Mouse (Mus musculus) heart, postnatal 36 days (tissue): ENCODE measurements at regions not wholly inside any gene's neighbourhood (a gene's known extent, or its start where the extent isn't known, plus 50 kb on each side); places are given as distances from the start of the nearest gene placed in this dataset.

Source experiments
- DNase-seq, 2 experiments: peaks; one replicate each; pipeline ENCODE4 v3.0.0; 2021 to 2022
- intact Hi-C: fragments of 180-260 bp; cut with DNase I; formaldehyde crosslinking; loops from one replicate; pipeline ENCODE4 v1.15.1; 2025

DNA sequence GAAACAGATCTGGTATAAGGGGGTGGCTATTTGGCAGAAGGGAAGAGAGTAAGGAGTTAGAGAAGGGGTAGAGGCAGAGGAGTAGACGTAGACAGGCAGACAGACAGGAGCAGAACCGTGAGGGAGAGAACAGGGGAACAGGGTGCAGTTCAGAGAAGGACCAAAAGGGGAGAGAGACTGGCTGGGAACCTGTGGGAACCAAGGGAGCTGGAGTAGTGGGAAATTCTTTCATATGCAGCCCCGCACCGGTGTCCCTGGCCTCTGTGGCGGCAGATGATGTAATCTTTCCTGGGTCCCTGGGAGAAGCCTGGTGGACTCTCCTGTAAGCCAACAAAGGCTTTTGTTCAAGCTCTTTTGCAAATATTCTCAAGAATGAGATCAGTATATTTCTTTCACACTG is 157.8 kb upstream of the Tyw5 start:
- intact Hi-C loops: no loop called here
- DNase-seq: no peak

DNA sequence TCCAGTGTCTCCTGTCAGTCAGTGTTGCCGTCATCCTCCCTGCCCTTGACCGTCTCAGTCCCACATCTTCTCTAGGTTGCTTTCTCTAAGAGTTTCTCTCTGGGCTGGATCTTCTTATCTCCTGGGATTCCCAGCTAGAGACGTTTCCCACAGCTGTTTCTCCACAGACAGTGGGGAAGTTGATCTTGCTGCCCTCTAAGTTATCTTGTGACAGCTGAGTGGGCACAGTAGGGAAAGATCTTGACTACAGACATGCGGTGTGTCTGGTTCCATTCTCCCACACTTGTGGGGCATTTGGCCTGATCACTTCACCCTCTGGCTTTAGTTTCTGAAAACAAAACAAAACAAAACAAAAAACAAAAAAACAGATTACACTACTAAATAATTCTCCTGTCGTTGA is 165.2 kb upstream of the Tyw5 start:
- no peak for DNase-seq
- intact Hi-C loops: no loop called here

DNA sequence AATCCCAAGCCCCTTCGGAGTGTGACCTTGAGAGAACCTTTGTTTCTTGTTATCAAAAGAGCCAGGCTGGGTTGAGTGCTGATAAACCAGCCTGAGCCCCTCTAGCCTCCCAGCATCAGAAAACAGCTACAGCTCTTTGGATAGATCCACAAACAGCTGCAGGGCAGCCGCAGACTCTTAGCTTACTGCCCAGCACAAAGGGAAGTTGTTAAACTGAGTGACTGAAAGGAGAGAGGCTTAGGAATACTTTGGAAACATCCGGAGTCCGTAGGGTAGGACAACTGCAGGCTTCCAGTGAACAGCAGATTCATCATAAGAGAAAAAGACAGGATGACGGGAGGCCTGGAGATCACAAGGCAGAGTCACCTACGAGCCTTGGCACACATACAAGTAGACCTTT is 166.9 kb upstream of the Tyw5 start:
- no peak for DNase-seq

DNA sequence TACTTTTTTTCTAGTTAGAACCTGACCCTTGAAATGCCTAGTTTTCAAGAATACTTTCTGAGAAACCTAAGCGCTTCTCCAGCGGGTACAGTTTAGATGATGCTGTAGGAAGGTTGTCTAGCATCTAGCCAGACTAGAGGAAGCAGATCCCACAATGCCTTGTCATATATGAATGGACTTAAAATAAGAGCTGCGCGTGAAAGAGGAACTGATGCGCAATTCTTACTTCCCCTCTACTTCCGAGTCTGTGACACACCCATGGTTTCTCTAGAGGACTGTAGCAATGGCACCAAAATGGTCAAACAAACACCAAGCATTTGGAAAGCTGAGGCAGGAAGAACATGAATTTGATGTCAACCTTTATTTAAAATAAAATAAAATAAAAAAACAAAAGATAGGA is 167.6 kb upstream of the Tyw5 start:
- no peak for DNase-seq
- intact Hi-C loops: no loop called here

More for the DNA sequence above, 166.9 kb upstream of the Tyw5 start:
- intact Hi-C loops: no loop called here

DNA sequence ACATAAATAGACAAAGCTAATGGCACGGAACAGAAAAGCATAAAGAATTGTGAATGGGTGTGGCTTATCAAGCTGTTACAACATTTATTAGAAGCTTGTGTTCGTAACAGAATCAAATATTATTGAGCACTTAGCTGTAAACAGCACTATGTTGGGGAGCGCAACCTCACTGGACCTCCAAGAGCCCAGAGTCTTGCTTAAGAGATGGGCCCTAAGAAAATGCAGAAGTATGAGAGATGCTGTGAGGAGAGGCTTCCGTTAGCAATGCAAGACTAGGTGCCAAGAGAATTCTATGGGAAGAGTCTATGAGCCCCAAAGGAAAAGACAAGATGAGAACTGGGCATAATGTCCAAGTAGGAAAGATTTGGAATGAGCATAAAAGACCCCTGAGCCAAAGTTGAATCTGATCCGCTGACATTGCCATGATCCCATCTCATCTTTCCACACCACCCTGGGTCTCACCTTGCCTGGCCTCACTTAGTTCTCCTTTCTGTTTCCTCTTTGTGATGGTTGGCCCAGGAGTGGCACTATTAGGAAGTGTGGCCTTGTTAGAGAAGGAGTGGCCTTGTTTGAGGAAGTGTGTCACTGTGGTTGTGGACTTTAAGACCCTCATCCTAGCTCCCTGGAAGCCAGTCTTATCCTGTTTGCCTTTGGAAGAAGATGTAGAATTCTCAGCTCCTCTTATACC is 169.3 kb upstream of the Tyw5 start:
- no peak for DNase-seq
- intact Hi-C loops: no loop called here

DNA sequence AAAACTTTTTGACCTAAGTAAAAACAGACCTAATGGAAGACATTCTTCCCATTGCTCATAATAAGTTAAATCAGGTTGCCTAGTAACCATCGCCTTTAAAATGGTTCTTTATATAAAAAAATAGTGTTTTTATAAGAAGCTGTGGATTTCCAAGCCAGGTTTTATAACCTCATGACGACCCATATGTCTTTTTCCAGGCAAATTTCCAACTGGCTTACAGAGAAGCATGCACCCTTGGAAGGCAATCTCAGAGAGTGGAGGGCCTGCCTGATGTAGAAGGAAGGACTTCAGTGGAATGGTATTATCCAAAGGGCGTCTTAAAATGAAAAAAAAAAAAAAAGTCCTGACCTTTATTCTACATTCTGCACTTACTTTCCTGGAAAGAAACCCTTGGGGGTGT is 172.2 kb upstream of the Tyw5 start:
- intact Hi-C loops: no loop called here
- no peak for DNase-seq

DNA sequence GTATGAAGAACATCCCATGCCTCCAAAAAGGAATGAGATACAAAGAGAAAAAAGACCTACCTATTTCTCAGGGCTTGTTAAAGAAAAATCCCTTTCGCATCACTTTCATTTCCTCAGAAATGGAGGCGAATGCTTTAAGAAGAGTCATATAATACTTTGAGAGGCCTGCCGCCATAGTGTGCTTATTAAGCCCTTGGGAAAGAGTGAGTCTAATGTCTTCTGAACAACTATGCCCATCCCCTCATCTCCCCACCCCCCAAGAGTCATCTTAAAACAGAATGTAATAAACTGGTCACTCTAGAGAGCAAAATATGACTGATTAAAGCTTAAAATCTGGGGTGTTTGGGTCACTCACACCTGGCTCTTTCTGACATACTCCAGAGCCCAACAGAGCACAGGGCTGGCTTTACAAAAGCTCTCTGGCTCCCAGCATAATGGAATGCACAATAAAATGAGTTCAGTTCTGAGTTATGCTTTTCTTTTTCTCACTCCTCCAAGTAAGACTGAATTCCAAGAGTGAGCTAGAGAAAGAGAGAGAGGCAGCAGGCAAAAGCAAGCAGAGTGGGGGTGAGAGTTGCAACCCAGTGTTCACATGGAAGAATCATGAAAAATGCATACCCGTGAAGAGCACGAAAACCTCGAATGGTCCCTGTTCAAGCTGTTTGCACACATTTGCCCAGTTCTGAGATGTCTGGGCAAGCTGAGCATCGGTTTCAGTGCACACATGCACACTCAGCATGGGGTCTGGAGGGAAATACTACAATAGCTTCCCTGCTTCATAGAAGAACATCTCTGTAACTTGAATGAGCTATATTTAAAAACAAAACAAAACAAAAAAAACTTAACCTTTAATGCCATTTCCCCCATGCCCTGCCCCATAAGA is 180.0 kb upstream of the Spats2l start:
- intact Hi-C loops: no loop called here
- no peak for DNase-seq

DNA sequence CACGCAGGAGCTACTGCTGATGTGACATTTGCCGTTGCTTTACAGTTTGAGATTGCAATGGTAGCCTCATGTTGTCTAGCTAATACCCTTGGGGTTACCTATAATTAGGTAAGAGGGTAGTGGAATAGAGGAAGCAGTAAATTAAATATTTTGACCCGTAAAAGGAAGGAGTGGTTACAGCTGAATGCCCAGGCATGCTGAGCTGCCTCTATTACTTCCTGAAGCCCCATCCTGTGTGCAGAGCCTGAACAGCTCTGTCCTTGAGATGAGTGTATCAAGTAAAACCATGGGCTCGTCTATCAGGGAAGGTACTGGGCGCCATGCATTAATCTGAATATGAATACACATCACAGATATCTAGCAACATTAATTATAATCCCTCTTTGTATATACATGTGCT is 179.1 kb upstream of the Spats2l start:
- no peak for DNase-seq
- intact Hi-C loops: no loop called here

DNA sequence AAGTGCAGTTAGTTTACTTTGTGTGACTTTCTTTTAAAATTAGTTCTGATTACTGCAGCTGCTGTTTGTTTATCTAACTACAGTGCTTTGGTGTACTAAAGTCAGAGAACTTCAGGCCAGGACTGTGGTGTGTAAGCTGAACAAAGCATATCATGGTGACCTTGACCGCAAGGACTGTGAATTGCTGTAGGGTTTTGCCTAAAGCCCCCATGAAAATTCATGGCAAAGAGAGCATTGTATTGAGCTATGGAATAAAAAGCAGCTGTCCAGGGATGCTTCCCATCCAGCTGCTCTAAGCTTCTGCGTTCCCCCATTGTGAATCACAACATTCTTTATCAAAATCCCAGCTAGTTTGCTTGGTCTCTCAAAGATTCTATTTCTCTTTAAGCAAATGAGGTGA is 173.0 kb upstream of the Spats2l start:
- no peak for DNase-seq
- intact Hi-C loops: no loop called here

DNA sequence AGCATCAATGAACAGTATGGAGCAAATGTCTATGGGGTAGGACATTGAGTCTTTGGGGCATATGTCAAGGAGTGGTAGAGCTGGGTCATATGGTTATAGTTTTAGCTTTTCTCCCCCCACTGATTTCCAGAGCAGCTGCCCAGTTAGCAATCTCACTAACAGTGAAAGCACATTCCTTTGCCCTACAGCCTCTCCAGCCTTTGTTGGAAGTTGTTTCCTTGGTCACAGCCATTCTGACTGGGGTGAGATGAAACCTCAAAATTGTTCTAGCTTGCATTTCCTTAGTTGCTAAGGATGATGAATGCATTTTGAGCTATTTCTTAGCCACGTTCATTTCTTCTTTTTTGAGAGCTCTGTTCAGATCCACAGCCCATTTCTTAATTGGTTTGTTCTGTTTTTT is 168.4 kb upstream of the Spats2l start:
- intact Hi-C loops: no loop called here
- DNase-seq: no peak

DNA sequence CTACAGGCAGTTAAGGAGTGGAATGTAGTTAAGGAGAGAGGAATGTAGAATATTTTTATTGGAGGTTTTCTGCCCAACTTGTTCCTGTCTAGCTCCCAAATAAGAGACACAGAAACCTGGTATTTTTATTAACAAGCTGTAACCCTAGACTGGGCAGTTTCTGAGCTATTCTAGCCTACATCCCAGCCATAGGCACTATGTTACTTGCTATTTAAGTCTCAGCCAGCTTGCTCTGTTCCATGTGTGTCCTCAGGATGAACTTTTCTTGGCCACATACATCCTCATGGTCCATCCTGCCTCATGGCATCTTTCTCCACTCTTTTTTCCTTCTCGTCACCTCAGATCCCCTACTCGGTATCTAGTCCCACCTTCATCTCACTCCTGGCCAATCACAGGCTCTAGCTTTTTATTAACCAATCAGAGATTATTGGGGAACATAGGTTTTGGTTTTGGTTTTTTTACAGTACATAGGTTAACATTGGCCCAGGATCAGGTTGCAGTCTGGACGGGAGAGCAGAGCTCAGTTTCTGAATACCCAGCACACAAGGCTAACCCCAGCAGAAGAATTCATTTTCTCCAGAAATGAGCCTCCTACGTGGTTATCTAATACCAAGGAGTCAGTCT is 167.8 kb upstream of the Spats2l start:
- DNase-seq: no peak
- intact Hi-C loops: no loop called here

DNA sequence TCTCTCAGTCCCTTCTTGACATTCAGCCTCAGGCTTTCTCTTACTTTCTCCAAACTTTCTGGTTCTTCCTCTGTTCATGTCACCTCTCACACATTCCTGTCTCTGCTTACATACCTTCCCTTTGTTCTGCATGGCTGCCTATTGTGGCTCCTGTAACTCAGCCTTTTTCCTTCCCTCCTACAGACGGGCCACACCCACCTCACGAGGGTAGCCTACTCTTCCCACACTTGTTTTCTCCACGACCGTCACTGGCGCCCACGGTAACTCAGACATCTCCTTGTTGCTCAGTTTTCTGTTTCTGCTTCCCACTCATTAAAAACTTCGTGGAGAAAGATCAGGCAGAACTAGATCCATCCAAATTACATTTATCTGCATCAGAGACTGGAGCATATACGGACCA is 166.9 kb upstream of the Spats2l start:
- intact Hi-C loops: no loop called here
- no peak for DNase-seq

DNA sequence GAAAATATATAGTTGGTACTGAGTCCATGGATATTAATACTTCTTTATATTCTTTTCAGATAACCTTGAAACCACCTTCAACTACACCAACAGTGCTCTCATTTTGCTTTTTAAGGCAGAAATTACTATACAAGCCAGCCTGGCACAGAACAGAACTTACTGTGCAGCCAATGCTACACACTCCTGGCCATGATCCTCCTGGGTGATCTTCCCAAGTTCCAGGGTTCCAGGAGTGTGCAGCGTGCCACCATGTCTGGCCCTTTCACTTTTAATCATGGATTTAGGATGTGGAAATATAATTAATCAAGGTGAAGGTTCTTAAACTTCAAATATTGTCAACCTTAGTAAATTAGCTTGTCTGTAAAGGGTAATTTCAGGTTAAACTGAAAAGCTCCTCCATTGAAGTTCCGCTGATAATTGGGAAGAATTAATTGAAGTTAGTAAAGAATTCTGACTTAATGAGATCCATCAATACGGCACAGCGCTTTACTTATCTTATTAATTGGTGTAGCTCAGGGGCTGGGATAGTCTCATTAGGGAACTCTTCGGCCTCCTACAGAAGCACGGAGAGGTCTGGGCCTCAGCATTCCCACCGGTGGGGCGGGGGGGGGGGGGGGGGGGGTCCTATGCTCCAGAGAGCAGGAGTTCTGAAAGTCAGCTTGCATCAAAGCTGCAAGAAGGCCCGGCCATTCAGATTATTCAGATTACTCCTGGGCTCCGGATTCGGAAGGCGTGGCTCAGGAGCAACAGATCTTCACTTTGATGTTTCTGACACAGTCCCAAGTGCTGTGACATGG is 166.1 kb upstream of the Spats2l start:
- no peak for DNase-seq
- intact Hi-C loops: no loop called here

DNA sequence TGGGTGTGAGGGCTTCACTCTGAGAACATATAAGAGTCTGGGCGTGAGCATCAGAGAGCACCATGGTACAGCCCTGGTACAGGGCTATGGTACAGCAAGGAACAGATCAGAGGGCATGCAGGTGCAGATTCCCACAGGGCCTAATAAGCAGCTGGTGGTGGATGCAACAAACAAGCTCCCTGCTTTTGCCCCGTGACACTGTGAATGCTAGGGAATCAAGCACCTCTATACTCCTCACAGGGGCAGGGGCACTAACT is 165.6 kb upstream of the Spats2l start:
- intact Hi-C loops: no loop called here
- no peak for DNase-seq

DNA sequence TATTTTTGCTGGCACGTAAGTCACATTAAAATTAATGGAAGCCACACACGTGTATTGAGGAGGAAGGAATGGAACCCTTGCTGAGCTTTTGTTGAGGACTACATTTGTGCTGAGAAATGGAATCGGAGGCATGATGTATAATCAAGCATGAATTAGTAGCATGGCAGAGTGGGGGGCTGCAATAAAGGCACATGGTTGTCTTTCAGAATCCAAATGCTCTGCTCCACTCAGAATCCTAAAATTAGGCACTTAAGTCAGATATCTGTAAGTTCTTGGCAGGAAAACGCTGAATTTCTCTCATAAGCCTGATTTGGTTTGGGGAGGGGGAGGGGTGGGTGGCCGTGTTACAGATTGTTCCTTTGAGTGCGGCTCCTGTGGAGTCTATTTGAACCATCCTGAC is 164.7 kb upstream of the Spats2l start:
- intact Hi-C loops: no loop called here
- DNase-seq: no peak

DNA sequence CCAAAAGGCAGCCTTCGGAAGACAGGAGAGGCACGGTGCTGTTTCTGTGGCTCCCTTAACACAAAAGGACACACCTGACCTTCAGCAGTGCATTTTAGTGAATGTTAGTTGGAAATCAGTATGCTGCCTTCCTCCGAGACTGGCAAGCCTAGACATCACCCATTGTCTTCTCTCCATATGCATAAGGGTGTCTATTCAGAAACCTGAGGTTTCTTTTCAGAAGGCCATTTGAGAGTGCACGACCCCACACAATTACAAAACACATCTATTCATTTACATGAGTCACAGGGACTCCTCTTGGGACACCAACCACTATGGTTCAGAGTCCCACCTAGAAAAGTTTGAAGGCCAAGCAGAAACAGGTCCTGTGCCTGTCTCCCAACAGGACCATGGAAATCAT is 161.8 kb upstream of the Spats2l start:
- no peak for DNase-seq
- intact Hi-C loops: no loop called here

DNA sequence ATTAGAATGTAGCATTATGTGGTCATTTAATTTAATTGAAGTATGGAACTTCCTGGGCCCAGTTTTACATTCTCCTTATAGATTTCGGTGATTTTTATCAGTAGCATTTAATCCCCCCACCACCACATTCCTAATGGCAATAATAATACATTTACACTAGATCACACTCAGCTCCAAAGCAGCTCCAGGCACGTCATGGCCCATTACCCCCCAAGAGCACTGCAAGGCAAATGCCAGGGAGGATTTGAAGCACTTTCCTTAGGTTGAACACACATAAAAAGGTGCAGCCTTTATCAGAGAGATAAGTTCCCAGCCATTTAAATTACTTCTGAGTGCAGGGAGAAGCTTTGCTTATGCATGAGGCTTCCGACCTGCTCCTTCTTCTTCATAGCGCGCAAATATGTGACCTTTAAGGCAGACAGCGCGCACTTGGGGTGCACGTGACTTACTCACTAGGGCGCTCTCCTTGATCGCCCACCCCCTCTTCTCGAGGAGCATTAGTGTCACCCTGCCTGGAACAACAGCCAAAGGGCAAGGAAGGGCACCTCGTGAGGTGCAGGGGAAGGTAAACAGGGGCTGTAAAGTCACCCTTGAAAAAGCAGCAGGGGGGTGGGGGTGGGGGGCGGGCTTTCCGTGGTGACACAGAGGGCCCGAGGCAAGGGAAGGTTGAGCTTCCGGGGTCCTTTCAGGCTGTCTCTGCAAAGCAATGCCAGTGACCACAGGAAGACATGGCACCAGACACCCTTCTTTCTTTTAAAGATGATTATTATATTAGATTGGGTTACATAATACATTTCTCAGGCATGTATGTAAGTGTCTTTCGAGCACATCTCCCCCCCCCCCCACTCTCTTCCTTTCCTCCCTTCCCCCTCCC is 160.8 kb upstream of the Spats2l start:
- DNase-seq: no peak
- intact Hi-C loops: no loop called here

DNA sequence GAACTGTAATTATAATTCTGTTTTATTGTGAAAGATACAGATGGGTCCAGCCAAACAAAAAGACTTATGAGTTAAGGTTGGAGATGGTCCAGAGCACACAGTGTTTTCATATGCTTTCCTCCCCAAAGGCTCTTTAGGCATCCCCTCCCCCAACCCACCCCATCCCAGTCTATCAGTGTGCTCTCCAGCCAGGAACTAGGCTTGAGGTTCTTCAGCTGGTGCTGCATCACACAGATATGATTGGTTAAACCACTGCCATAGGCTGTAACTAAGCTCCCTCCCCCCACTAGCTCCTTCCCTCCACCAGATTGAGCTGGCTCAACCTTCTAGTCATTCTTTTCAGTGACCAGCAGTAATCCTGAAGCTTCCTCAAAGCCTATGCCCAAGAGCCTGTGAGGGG is 158.8 kb upstream of the Spats2l start:
- intact Hi-C loops: no loop called here
- no peak for DNase-seq

DNA sequence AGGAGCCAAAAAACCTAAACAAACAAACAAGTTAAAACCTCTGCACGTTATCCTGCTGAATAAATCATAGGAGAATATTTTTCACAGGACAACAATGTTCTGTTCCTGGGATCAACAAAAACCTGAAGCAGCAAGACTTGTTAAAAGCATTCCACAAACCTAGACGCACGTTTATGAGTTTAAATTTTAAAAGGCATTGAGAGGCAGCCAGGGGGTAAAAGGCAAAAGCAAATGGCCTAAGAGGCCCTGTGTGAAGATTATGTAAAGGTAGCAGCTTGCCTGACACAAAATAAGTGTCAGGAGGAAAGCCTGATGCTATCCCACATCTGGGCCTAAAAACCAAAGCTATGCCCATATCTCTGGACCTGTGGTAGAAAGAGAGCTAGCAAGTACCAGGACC is 156.6 kb upstream of the Spats2l start:
- DNase-seq: no peak
- intact Hi-C loops: no loop called here

DNA sequence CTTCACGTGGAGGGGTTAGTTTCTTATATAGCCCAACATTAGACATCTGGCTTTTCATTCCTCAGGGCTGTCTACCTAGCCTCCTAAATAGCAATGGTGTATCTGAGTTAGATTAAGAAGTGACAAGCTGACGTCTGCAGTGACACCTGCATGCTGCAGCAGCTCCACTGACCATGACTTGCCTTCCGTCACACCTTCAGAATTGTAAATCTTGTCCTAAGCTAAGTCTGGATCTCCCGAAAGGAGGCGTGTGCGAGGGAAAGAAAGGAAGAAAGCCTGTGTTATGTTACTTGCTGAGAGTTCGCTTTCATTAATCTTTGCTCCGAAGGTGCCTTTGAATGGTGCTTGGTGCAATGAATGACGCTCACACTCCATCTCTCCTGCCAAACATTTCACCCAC is 151.4 kb upstream of the Spats2l start:
- DNase-seq: no peak
- intact Hi-C loops: no loop called here

DNA sequence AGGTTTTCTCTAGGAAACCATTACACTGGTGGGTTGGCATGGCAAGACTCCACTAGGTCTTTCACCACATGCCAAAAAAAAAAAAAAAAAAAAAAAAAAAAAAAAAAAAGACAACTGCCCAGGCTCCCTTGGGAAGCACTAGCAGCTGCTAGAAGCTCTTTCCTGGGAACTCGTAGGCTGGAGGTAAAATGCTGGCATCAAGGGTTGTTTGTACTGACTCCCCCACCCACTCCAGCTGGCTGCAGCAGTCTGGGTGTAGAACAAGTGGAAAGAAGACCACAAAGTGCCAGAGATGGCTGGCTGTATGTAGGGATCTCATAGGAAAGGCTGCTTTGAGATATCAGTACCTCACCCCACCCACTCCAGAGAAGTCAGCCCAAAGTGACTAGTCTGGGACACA is 140.0 kb upstream of the Spats2l start:
- intact Hi-C loops: no loop called here
- no peak for DNase-seq
